Comparison of ENCODE assay signal across 19 mouse cellular contexts in the genomic region with DNA sequence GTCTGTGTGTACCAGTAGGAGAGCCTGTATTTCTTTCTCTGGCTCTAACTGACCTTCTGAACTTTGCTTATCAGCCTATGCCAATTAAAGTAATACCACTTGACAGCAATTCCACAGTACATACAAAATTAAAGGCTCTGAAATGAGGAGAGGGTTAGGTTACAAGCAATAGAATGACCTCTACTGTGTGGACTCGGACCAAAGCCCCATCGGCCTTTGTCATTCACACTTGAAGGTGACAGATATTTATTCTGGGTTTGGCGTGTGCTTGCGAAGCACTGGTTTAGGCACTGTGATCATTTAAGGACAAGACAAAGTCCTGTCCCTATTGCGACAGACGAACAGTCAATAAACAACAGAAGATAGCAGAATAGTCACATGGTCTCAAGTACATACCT. TPM values are rescaled to one million over a fixed set of nuclear protein-coding genes. Genes with fewer than 3 reads are reported as not detected.
DNase-seq lines count a peak whose midpoint lies in the region; ATAC-seq and TF ChIP-seq lines count a peak whose summit lies in the region.
"Had no signal": no experiment of that assay in that cellular context is flagged by ENCODE, and none has a peak within 500 bp of the region (broad histone marks: within the 10 kb centered on the region; RNA-seq: fewer than 3 reads in every experiment).

No protein-coding gene starts in this region.

- H3K27ac ChIP-seq in liver, adult 2 months (replicated peaks; ENCODE audit: insufficient read depth, low read depth, low read length), result peak overlapping the region; percentile 97
- H3K27ac ChIP-seq in heart, embryonic 14.5 days (replicated peaks in 1 of 2; ENCODE audit: control insufficient read depth in 1 of 2, insufficient read depth in 1 of 2, low read depth in 2 of 2, low read length in 2 of 2), result peak overlapping the region; percentile 53 to 71
- peak overlapping the region; percentile 31; the same call in 1 of the 2 replicates for H3K27ac ChIP-seq in intestine, postnatal 0 days (ENCODE audit: low read depth, low read length)
- H3K27ac ChIP-seq: embryonic facial prominence, embryonic 12.5 days; kidney, embryonic 15.5 days; lung, embryonic 15.5 days had no signal

- peak; percentile 49; the same call in 1 of the 2 replicates for ATAC-seq in heart, embryonic 14.5 days (ENCODE audit: insufficient number of reproducible peaks, insufficient read depth, low FRiP score, low read depth)
- ATAC-seq in intestine, postnatal 0 days, result peak; percentile 66

- no peaks in the 10 kb centered on the region for H3K9me3 ChIP-seq in heart, embryonic 14.5 days (ENCODE audit: control insufficient read depth, low read length)
- H3K9me3 ChIP-seq in intestine, postnatal 0 days (ENCODE audit: control insufficient read depth), result no peaks in the 10 kb centered on the region
- H3K9me3 ChIP-seq: embryonic facial prominence, embryonic 12.5 days; kidney, embryonic 15.5 days; lung, embryonic 15.5 days had no signal

- H3K4me3 ChIP-seq in liver, adult 2 months (ENCODE audit: insufficient read depth, low read depth, low read length), result 0 out of 2 replicates have a peak overlapping the region, but pooled peaks have one; percentile 2
- no peak overlapping the region for H3K4me3 ChIP-seq in heart, embryonic 14.5 days (ENCODE audit: control insufficient read depth in 1 of 2, insufficient read depth in 1 of 2, low read depth in 1 of 2, low read length in 2 of 2)
- H3K4me3 ChIP-seq in intestine, postnatal 0 days (ENCODE audit: low read depth, low read length), result no peak overlapping the region
- no peak overlapping the region for H3K4me3 ChIP-seq in lung, adult 2 months (replicated peaks; ENCODE audit: extremely low read depth, low read depth, low read length)
- H3K4me3 ChIP-seq: embryonic facial prominence, embryonic 12.5 days; kidney, embryonic 15.5 days; lung, embryonic 15.5 days had no signal

- peak; percentile 100 for DNase-seq in liver, adult 2 months (ENCODE audit: extremely low read depth, low read depth, low spot score)
- DNase-seq in liver, result no peak
- DNase-seq in yolk sac, embryonic 10.5 days (ENCODE audit: low spot score), result peak; percentile 68
- no peak for DNase-seq in left cerebral cortex, adult 18-20 months (ENCODE audit: low spot score in 2 of 2)
- no peak for DNase-seq in lung, adult 2 months
- no peak for DNase-seq in spleen, postnatal 36 days (ENCODE audit: low spot score in 2 of 2)
- DNase-seq: adrenal gland, adult 2 months; cerebellum, adult 11-12 months; left cerebral cortex, postnatal 4 days had no signal

- peaks cover 10% of the 10 kb centered on the region; the same call in 1 of the 2 replicates for H3K79me2 ChIP-seq in liver, adult 2 months (ENCODE audit: control insufficient read depth, insufficient read depth, low read length)

- no peak for TF ChIP-seq POLR2A in liver, adult 2 months (IDR thresholded peaks at IDR 0.05; ENCODE audit: extremely low read depth, insufficient read depth, low read length)
- no peak for TF ChIP-seq POLR2A in lung, adult 2 months (IDR thresholded peaks at IDR 0.05; ENCODE audit: borderline replicate concordance, extremely low read depth, low read depth, low read length)

- H3K4me2 ChIP-seq in heart, embryonic 14.5 days (ENCODE audit: low read length), result peak overlapping the region; percentile 36
- 0 out of 2 replicates have a peak overlapping the region, but pooled peaks have one; percentile 10 for H3K4me2 ChIP-seq in intestine, postnatal 0 days (replicated peaks; ENCODE audit: low read depth)
- H3K4me2 ChIP-seq: embryonic facial prominence, embryonic 12.5 days; kidney, embryonic 15.5 days; lung, embryonic 15.5 days had no signal

- peaks cover 26% of the 10 kb centered on the region for H3K4me1 ChIP-seq in liver, adult 2 months (ENCODE audit: control insufficient read depth, insufficient read depth, low read length)
- H3K4me1 ChIP-seq in heart, embryonic 14.5 days (ENCODE audit: control insufficient read depth in 2 of 2, insufficient read depth in 2 of 2, low read length in 2 of 2), result no peaks in the 10 kb centered on the region
- H3K4me1 ChIP-seq in intestine, postnatal 0 days (replicated peaks; ENCODE audit: control insufficient read depth, insufficient read depth, low read length), result no peaks in the 10 kb centered on the region
- H3K4me1 ChIP-seq in lung, adult 2 months (ENCODE audit: control insufficient read depth, insufficient read depth, low read length), result no peaks in the 10 kb centered on the region
- H3K4me1 ChIP-seq: embryonic facial prominence, embryonic 12.5 days; kidney, embryonic 15.5 days; lung, embryonic 15.5 days had no signal

- H3K36me3 ChIP-seq in liver, adult 2 months (ENCODE audit: control insufficient read depth, insufficient read depth, low read length), result no peaks in the 10 kb centered on the region
- H3K36me3 ChIP-seq in heart, embryonic 14.5 days (ENCODE audit: control insufficient read depth, insufficient read depth, low read length), result no peaks in the 10 kb centered on the region
- no peaks in the 10 kb centered on the region for H3K36me3 ChIP-seq in intestine, postnatal 0 days (ENCODE audit: control insufficient read depth, insufficient read depth)
- H3K36me3 ChIP-seq: embryonic facial prominence, embryonic 12.5 days; kidney, embryonic 15.5 days; lung, embryonic 15.5 days had no signal

- no peak for TF ChIP-seq CTCF in liver, adult 2 months (IDR thresholded peaks at IDR 0.05; ENCODE audit: low read depth, low read length)
- no peak for TF ChIP-seq CTCF in intestine, postnatal 0 days (IDR thresholded peaks at IDR 0.05; ENCODE audit: low read depth)
- TF ChIP-seq CTCF in lung, adult 2 months (IDR thresholded peaks at IDR 0.05; ENCODE audit: insufficient read depth, low read length), result no peak

- 21% methylated on average over 6 of the region's 6 CpGs for WGBS in liver, adult 2 months
- WGBS in heart, embryonic 14.5 days, result 23% methylated on average over 6 of the region's 6 CpGs
- whole genome bisulfite sequencing in intestine, postnatal 0 days, result 28% methylated on average over 6 of the region's 6 CpGs
- WGBS in lung, adult 2 months, result 48% methylated on average over 6 of the region's 6 CpGs

- H3K27me3 ChIP-seq in liver, adult 2 months (ENCODE audit: control insufficient read depth, insufficient read depth, low read length), result no peaks in the 10 kb centered on the region
- no peaks in the 10 kb centered on the region for H3K27me3 ChIP-seq in heart, embryonic 14.5 days (ENCODE audit: control insufficient read depth, insufficient read depth, low read length)
- no peaks in the 10 kb centered on the region for H3K27me3 ChIP-seq in intestine, postnatal 0 days (replicated peaks; ENCODE audit: control insufficient read depth, insufficient read depth, low read length)
- H3K27me3 ChIP-seq: embryonic facial prominence, embryonic 12.5 days; kidney, embryonic 15.5 days; lung, embryonic 15.5 days had no signal

- H3K9ac ChIP-seq in liver, adult 2 months (ENCODE audit: low read depth, low read length), result peak overlapping the region; percentile 62; the same call in 1 of the 2 replicates
- no peak overlapping the region for H3K9ac ChIP-seq in heart, embryonic 14.5 days (ENCODE audit: low read length)
- no peak overlapping the region for H3K9ac ChIP-seq in intestine, postnatal 0 days (ENCODE audit: low read depth, low read length)
- H3K9ac ChIP-seq: embryonic facial prominence, embryonic 12.5 days; kidney, embryonic 15.5 days; lung, embryonic 15.5 days had no signal

RNA-seq across cellular contexts. Expression of gene Smlr1, which starts 3.7 kb away (rescaled TPM):
- 79.3 and 89.4 TPM in 2 replicates for total RNA-seq in liver, adult 2 months (2014; rRNA removed)
- polyA plus RNA-seq in liver, adult 2 months (2012; rRNA removed), result 64.7 and 68.6 TPM in 2 replicates
- polyA plus RNA-seq in heart, embryonic 14.5 days (2014; fragmentation: Nextera tagmentation; extraction: Ambion mirVana), result not detected in 2 replicates
- 166 and 172 TPM in 2 replicates for polyA plus RNA-seq in intestine, postnatal 0 days (2015; fragmentation: Nextera tagmentation; extraction: Ambion mirVana)
- total RNA-seq in left cerebral cortex, adult 18-20 months (2021), result not detected
- not detected in 2 replicates for polyA plus RNA-seq in lung, adult 2 months (2012; rRNA removed)
- total RNA-seq: adrenal gland, adult 2 months; ES-E14; hematopoietic stem cell, adult 5-6 weeks; layer of hippocampus, adult 8-10 months; left cerebral cortex, postnatal 4 days had no signal
- polyA plus RNA-seq: adrenal gland, adult 2 months; embryonic facial prominence, embryonic 12.5 days; lung, embryonic 15.5 days; midbrain, embryonic 14.5 days; thymus, postnatal 0 days had no signal

Comparison
In these comparisons a context has a peak if more than half of its experiments do, and no peak if none do; other contexts are left out.
1. DNase-seq: peak in liver, adult 2 months (single experiment) and yolk sac, embryonic 10.5 days (single experiment); none in liver (single experiment), left cerebral cortex, adult 18-20 months (0 of 2), lung, adult 2 months (single experiment) and spleen, postnatal 36 days (0 of 2).
2. H3K27ac ChIP-seq: peak in every context shown above with its lines; median percentile 97 in liver, adult 2 months; 62 in heart, embryonic 14.5 days; 31 in intestine, postnatal 0 days.
3. RNA of gene Smlr1, which starts 3.7 kb away (polyA plus RNA-seq): 166 to 172 TPM in intestine, postnatal 0 days and 64.7 to 68.6 TPM in liver, adult 2 months; not detected in lung, adult 2 months and not detected in heart, embryonic 14.5 days; every median in the first group is over 10 times any median in the second.